ENCODE assay signal across 8 mouse cellular contexts in genomic region chr16:5254346-5255025, GRCm38 (mm10). TPM values are rescaled to one million over a fixed set of nuclear protein-coding genes. Genes with fewer than 3 reads are reported as not detected.
DNase-seq lines count a peak whose midpoint lies in the region; ATAC-seq lines count a peak whose summit lies in the region.

No protein-coding gene starts in this region.

- no peak overlapping the region for H3K27ac ChIP-seq in hindbrain, embryonic 12.5 days

- peaks cover 3% of the 10 kb centered on the region for H3K36me3 ChIP-seq in hindbrain, embryonic 12.5 days

- 4% methylated on average over 15 of the region's 15 CpGs for WGBS in hindbrain, embryonic 12.5 days

- peak overlapping the region; percentile 53 for H3K4me3 ChIP-seq in hindbrain, embryonic 12.5 days

- ATAC-seq in frontal cortex, adult (ENCODE audit: low TSS enrichment), result peak; percentile 56
- peak; percentile 21 for ATAC-seq in hindbrain, embryonic 12.5 days (ENCODE audit: low FRiP score)

- H3K9ac ChIP-seq in hindbrain, embryonic 12.5 days, result 0 out of 2 replicates have a peak overlapping the region, but pooled peaks have one; percentile 23

- peak; percentile 92 for DNase-seq in NIH3T3 (ENCODE audit: low read depth)
- DNase-seq in cerebellum, adult 9-10 months, result peak; percentile 50
- DNase-seq in layer of hippocampus, postnatal 10 days (ENCODE audit: low spot score in 2 of 2), result peak; percentile 74 to 75
- peak; percentile 85 for DNase-seq in lung, postnatal 25 days (ENCODE audit: low spot score)
- peak; percentile 65 for DNase-seq in retina, adult 2 months (ENCODE audit: low read depth, low spot score)
- DNase-seq in thymus, postnatal 4 days, result peak; percentile 92

- peaks cover 8% of the 10 kb centered on the region for H3K4me1 ChIP-seq in hindbrain, embryonic 12.5 days

- H3K4me2 ChIP-seq in hindbrain, embryonic 12.5 days (replicated peaks), result peak overlapping the region; percentile 74

- no peaks in the 10 kb centered on the region for H3K9me3 ChIP-seq in hindbrain, embryonic 12.5 days (replicated peaks)

- no peaks in the 10 kb centered on the region for H3K27me3 ChIP-seq in hindbrain, embryonic 12.5 days

RNA-seq across cellular contexts. Expression of gene Eef2kmt, which starts 1.3 kb away (rescaled TPM):
- polyA plus RNA-seq in hindbrain, embryonic 12.5 days (2016; fragmentation: Nextera tagmentation; extraction: Ambion mirVana), result 9.5 and 11.6 TPM in 2 replicates
- total RNA-seq in layer of hippocampus, postnatal 10 days (2021), result 1 to 10 TPM; 3.5 to 5.0 TPM

RNA-seq across cellular contexts. Expression of gene Alg1, which starts 21.1 kb away (rescaled TPM):
- polyA plus RNA-seq in hindbrain, embryonic 12.5 days (2016; fragmentation: Nextera tagmentation; extraction: Ambion mirVana), result 29.9 and 32.7 TPM in 2 replicates
- 10 to 100 TPM; 29.7 to 32.3 TPM for total RNA-seq in layer of hippocampus, postnatal 10 days (2021)

RNA-seq across cellular contexts. Expression of gene AU021092, which starts 32.4 kb away (rescaled TPM):
- polyA plus RNA-seq in hindbrain, embryonic 12.5 days (2016; fragmentation: Nextera tagmentation; extraction: Ambion mirVana), result 5.8 and 6.3 TPM in 2 replicates
- 10 to 100 TPM; 12.1 to 13.6 TPM for total RNA-seq in layer of hippocampus, postnatal 10 days (2021)

RNA-seq across cellular contexts. Expression of gene Nagpa, which starts 50.7 kb away (rescaled TPM):
- polyA plus RNA-seq in hindbrain, embryonic 12.5 days (2016; fragmentation: Nextera tagmentation; extraction: Ambion mirVana), result 12.9 and 14.1 TPM in 2 replicates
- 1 to 10 TPM; 7.7 to 9.2 TPM for total RNA-seq in layer of hippocampus, postnatal 10 days (2021)
